Mouse (Mus musculus) forebrain, embryonic 13.5 days (tissue): ENCODE results near the gene Sp110. TPM values are rescaled to one million over a fixed set of nuclear protein-coding genes. Genes with fewer than 3 reads are reported as not detected.

Experiments used
- polyA plus RNA-seq: library from polyadenylated mRNA; unstranded; fragments of >200 nt; fragmentation: Nextera tagmentation; extraction: Ambion mirVana; gene quantifications from 2 replicates; pipeline ENCODE4 v1.2.1, GENCODE M21; 2015

Sp110 gene
- polyA plus RNA-seq, 1 experiment from 2014 or later: 0.56 TPM

Other genes starting within 250 kb of the Sp110 start
- gene G530012D18Rik, start 23.1 kb downstream of the Sp110 start, polyA plus RNA-seq: not detected in 2 replicates
- gene Sp140, start 1.6 kb upstream of the Sp110 start, polyA plus RNA-seq: 0.14 and 0.41 TPM in 2 replicates
- 0.14 and 0.21 TPM in 2 replicates for gene Sp100, start 51.2 kb upstream of the Sp110 start, polyA plus RNA-seq
- gene A630001G21Rik, start 179.8 kb upstream of the Sp110 start, polyA plus RNA-seq: 0.52 and 0.62 TPM in 2 replicates
- 44.9 and 46.2 TPM in 2 replicates for gene Cab39, start 194.6 kb upstream of the Sp110 start, polyA plus RNA-seq